Mouse (Mus musculus) MEL (cell line): ENCODE data around the gene Il4i1.

Experiments used
- CHD1 ChIP-seq: IDR thresholded peaks from 2 replicates; pipeline ENCODE4 v1.6.1; 2012; ENCODE audit warnings: low read depth, mild to moderate bottlenecking, inconsistent platforms, low read length, improper control_type of control experiment
- CTCF ChIP-seq, 3 experiments: IDR thresholded peaks in 2 of 3; conservative IDR thresholded peaks in 1 of 3; 2 replicates each; pipeline ENCODE4 v1.5.1; 2011 to 2012; ENCODE audit warnings: low read length in 3 of 3, low read depth in 2 of 3, mild to moderate bottlenecking in 2 of 3, improper control_type of control experiment in 1 of 3, inconsistent platforms in 1 of 3, mixed read lengths in 1 of 3, moderate library complexity in 1 of 3; ENCODE audit not compliant: control insufficient read depth in 1 of 3, insufficient read depth in 1 of 3, poor library complexity in 1 of 3, severe bottlenecking in 1 of 3
- EP300 ChIP-seq, 2 experiments: IDR thresholded peaks; 2 replicates each; pipeline ENCODE4 v1.6.1; 2011; ENCODE audit warnings: improper control_type of control experiment in 2 of 2, low read length in 2 of 2, low read depth in 1 of 2, mild to moderate bottlenecking in 1 of 2
- JUND ChIP-seq: IDR thresholded peaks from 2 replicates; pipeline ENCODE4 v1.6.1; 2011; ENCODE audit warnings: low read depth, mild to moderate bottlenecking, improper control_type of control experiment, low read length
- MAFK ChIP-seq: IDR thresholded peaks from 2 replicates; pipeline ENCODE4 v1.6.1; 2011; ENCODE audit warnings: low read depth, mild to moderate bottlenecking, low read length, improper control_type of control experiment, borderline replicate concordance
- MEF2A ChIP-seq: IDR thresholded peaks from 2 replicates; pipeline ENCODE4 v1.6.1; 2014; ENCODE audit warnings: low read depth, mild to moderate bottlenecking, inconsistent platforms, low read length, improper control_type of control experiment; ENCODE audit not compliant: poor library complexity, insufficient replicate concordance, severe bottlenecking; ENCODE audit errors: extremely low read depth
- RAD21 ChIP-seq: IDR thresholded peaks from 2 replicates; pipeline ENCODE4 v1.6.1; 2011; ENCODE audit warnings: mild to moderate bottlenecking, low read depth, low read length, improper control_type of control experiment
- SIN3A ChIP-seq: IDR thresholded peaks from 2 replicates; pipeline ENCODE4 v1.6.1; 2012; ENCODE audit warnings: low read length, improper control_type of control experiment, inconsistent platforms
- TCF12 ChIP-seq: IDR thresholded peaks from 2 replicates; pipeline ENCODE4 v1.6.1; 2014; ENCODE audit warnings: low read depth, mild to moderate bottlenecking, inconsistent platforms, low read length, improper control_type of control experiment, moderate library complexity
- UBTF ChIP-seq: IDR thresholded peaks from 2 replicates; pipeline ENCODE4 v1.6.1; 2012; ENCODE audit warnings: low read depth, mild to moderate bottlenecking, inconsistent platforms, low read length, improper control_type of control experiment, moderate library complexity, borderline replicate concordance; ENCODE audit not compliant: insufficient read depth

DNA sequence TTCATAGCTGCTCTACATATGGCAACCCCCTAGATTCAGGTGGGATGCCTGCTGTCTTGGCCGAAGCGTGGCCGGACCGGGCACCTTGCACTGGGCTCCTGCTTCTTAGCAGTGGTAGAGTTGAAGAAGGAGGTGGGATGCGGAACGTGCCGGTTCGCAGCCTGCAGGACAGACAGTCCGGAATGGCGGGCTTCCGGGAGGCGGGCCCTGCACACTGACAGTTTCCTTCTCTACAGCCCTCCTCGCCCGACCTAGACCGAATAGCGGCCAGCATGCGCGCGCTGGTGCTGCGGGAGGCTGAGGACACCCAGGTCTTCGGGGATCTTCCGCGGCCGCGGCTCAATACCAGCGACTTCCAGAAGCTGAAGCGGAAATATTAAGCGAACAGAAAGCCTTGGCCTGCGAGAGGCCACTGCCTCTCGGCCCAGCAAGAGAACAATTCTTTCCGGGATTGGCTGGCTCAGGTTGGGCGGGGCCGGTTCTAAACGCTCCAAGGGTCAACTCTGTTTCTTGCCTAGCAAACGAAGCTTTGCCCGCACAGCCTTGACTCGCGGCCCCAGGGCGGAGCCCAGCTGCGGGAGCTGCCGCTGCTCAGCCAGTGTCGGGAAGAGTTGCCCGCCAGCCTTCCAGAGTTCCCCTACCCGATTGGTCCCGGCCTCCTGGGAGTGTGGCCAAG lies 38.3 kb downstream of the Il4i1 start:
- TF ChIP-seq CHD1 (no peak), RAD21 (no peak), CTCF (IDR thresholded peaks at IDR 0.05 in 2 of 3, conservative IDR thresholded peaks at IDR 0.05 in 1 of 3; ENCODE audit: control insufficient read depth in 1 of 3, insufficient read depth in 1 of 3, low read depth in 2 of 3, low read length in 3 of 3, poor library complexity in 1 of 3, severe bottlenecking in 1 of 3) (no peak), UBTF (no peak), TCF12 (no peak), SIN3A (no peak), JUND (no peak), MAFK (no peak), MEF2A (no peak), EP300 (IDR thresholded peaks at IDR 0.05; ENCODE audit: low read depth in 1 of 2, low read length in 2 of 2) (no peak)
